Mouse (Mus musculus) midbrain, embryonic 14.5 days (tissue): Measurements from ENCODE around the gene Cebpg. TPM values are rescaled to one million over a fixed set of nuclear protein-coding genes. Genes with fewer than 3 reads are reported as not detected.

ENCODE experiments used
- ATAC-seq: fragments of 200-750 bp; cut with Nextera tagmentation; 2 replicates; pipeline ENCODE4 v1.8.0; 2017; ENCODE audit warnings: moderate number of reproducible peaks, moderate library complexity; ENCODE audit not compliant: low FRiP score, low TSS enrichment
- DNase-seq: peaks from one replicate; pipeline ENCODE4 v3.0.0-alpha.2; 2015
- H3K27ac ChIP-seq: fragments of 300-500 bp; sonication (generic); replicated peaks from 2 replicates; pipeline ENCODE4 v1.5.1; 2014; ENCODE audit warnings: mild to moderate bottlenecking, low read depth, low read length, moderate library complexity
- H3K27me3 ChIP-seq: fragments of 300-500 bp; sonication (generic); 2 replicates; pipeline ENCODE4 v1.6.1; 2014; ENCODE audit warnings: low read length, control low read depth, mixed read lengths; ENCODE audit not compliant: control insufficient read depth, insufficient read depth
- H3K36me3 ChIP-seq: fragments of 300-500 bp; sonication (generic); 2 replicates; pipeline ENCODE4 v1.6.1; 2014; ENCODE audit warnings: low read length, control low read depth; ENCODE audit not compliant: control insufficient read depth, insufficient read depth
- H3K4me1 ChIP-seq: fragments of 300-500 bp; sonication (generic); 2 replicates; pipeline ENCODE4 v1.6.1; 2014; ENCODE audit warnings: mild to moderate bottlenecking, antibody characterized with exemption, low read length, control low read depth; ENCODE audit not compliant: control insufficient read depth, insufficient read depth
- H3K4me2 ChIP-seq: fragments of 300-500 bp; sonication (generic); 2 replicates; pipeline ENCODE4 v1.6.1; 2014; ENCODE audit warnings: mild to moderate bottlenecking, low read length, moderate library complexity
- H3K4me3 ChIP-seq: fragments of 300-500 bp; sonication (generic); replicated peaks from 2 replicates; pipeline ENCODE4 v1.5.1; 2014; ENCODE audit warnings: low read depth, low read length
- H3K9ac ChIP-seq: fragments of 300-500 bp; sonication (generic); replicated peaks from 2 replicates; pipeline ENCODE4 v1.6.1; 2014; ENCODE audit warnings: mild to moderate bottlenecking, low read length, moderate library complexity
- H3K9me3 ChIP-seq: fragments of 300-500 bp; sonication (generic); 2 replicates; pipeline ENCODE4 v1.6.1; 2016; ENCODE audit warnings: low read length, control low read depth, mixed read lengths; ENCODE audit not compliant: control insufficient read depth
- WGBS: fragments of 180-500 bp; shearing (Covaris S2); extraction: QIAGEN DNeasy Blood & Tissue Kit; methylation state at CpG from one replicate; pipeline ENCODE4 v1.1.7; 2014; 5-methylcytosine and 5-hydroxymethylcytosine counted together
- polyA plus RNA-seq: library from polyadenylated mRNA; unstranded; fragments of >200 nt; fragmentation: Nextera tagmentation; extraction: Ambion mirVana; gene quantifications from 2 replicates; pipeline ENCODE4 v1.2.1, GENCODE M21; 2014

Gene Cebpg
- polyA plus RNA-seq, 1 experiment from 2014 or later = 32.0 TPM

DNA sequence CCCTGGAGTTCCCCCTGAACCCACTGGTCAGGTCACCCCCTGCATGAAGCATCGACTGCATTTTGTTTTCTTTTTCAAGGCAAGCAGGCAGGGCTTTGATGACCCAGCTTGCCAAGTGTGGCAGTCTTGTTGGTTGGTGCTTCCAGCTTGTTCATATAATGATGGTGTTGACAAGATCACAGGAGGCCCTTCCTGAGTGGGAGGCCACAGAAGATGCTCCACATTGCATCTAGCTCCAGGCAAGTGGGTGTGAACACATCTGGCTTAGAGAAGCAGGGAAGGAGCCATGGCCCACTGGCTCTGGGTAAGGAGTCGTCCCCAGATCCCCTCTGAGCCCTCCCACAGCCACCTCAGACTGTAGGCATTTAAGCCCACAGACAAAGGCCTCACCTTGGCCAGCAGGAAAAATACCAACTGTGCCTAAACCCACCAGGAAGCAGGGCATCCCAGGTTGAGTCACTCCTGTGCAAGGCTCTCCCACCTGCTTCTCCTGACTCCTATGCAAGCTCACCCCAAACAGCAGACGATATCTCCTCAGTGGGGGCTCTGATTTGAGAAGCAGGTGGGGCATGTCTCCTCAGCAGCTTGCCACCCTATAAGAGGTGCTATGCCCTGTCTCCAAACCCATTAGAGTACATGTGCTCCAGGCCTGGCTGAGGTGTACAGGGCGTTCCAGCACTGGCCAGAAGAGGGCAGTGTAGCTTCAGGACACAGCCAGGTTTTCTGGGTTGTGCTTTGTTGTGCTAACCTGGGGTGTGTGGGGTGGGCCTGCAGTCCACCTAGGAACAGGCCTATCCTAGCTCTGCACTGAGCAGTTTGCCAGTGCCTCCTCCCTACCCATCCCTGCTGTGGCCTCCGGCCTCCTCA is 30.7 kb downstream of the Cebpg start:
- Histone ChIP-seq H3K27me3 (no peaks in the 10 kb centered on the region), H3K36me3 (no peaks in the 10 kb centered on the region), H3K4me2 (no peak overlapping the region), H3K4me1 (no peaks in the 10 kb centered on the region), H3K9me3 (no peaks in the 10 kb centered on the region), H3K4me3 (no peak overlapping the region), H3K9ac (no peak overlapping the region), H3K27ac (no peak overlapping the region)
- DNase-seq (peak; percentile 84), ATAC-seq (peak; percentile 68)
- WGBS = 44% methylated on average over 5 of the region's 5 CpGs

DNA sequence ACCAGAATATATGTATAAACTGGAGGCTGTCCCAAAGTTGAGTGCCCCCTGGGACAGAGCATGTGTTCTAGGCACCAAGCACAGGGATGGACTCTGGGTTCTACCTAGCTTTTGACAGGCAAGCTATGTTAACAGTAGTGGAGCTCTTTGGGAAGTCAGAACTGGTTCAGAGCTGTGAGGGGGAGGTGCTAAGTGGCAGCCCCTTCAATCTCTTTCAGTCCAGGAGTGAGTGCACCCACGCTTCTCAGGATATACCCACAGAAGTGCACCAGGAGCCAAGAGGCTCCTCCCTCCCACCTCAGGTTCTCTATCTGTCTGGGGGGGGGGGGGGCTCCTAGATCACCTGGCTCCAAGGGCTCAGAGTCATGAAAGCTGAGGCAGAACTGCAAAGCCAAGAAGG is 31.9 kb downstream of the Cebpg start:
- Histone ChIP-seq H3K27me3 (no peaks in the 10 kb centered on the region), H3K4me2 (no peak overlapping the region), H3K9ac (no peak overlapping the region), H3K27ac (no peak overlapping the region), H3K4me3 (no peak overlapping the region), H3K9me3 (no peaks in the 10 kb centered on the region), H3K4me1 (no peaks in the 10 kb centered on the region), H3K36me3 (no peaks in the 10 kb centered on the region)
- WGBS = 47% methylated on average over 1 of the region's 1 CpGs
- no peak for ATAC-seq
- DNase-seq = no peak

GRCm38 (mm10) chr7:35023251-35023650 is 33.1 kb downstream of the Cebpg start:
- Histone ChIP-seq H3K4me3 (no peak overlapping the region), H3K9me3 (no peaks in the 10 kb centered on the region), H3K4me1 (no peaks in the 10 kb centered on the region), H3K4me2 (no peak overlapping the region), H3K9ac (no peak overlapping the region), H3K27ac (no peak overlapping the region), H3K36me3 (no peaks in the 10 kb centered on the region), H3K27me3 (no peaks in the 10 kb centered on the region)
- WGBS = 77% methylated on average over 4 of the region's 4 CpGs
- ATAC-seq (peak; percentile 3; the same call in 1 of the 2 replicates), DNase-seq (no peak)

- H3K4me1 ChIP-seq = no peaks in the 10 kb centered on the region
- WGBS = 87% methylated on average over 10 of the region's 10 CpGs
- H3K9ac ChIP-seq = no peak overlapping the region
- DNase-seq (no peak), ATAC-seq (no peak)
- no peaks in the 10 kb centered on the region for H3K36me3 ChIP-seq
- H3K4me2 ChIP-seq = no peak overlapping the region
- no peak overlapping the region for H3K4me3 ChIP-seq
- H3K27ac ChIP-seq = no peak overlapping the region
- no peaks in the 10 kb centered on the region for H3K27me3 ChIP-seq
- no peaks in the 10 kb centered on the region for H3K9me3 ChIP-seq
Observed at GRCm38 (mm10) chr7:35021365-35021764, 35.0 kb downstream of the Cebpg start.

DNA sequence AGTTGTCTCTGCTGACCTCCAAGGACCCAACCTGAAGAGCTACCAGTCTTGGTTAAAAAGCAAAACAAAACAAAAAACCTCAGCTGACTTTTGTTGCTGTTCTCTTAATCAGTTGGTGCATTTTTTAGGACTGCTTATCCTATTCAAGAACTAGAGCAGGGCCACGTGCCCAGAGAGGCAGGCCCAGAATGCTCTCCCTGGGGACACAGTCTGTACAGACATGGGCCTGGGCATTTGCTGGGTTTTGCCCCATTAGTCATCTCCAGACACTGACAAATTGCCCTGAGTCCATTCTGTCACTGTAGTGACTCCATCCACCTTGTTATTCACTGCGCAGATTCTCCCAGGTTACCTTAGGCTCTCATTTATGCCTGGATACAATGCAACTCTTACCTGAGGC is 41.1 kb downstream of the Cebpg start:
- whole genome bisulfite sequencing = 74% methylated on average over 2 of the region's 2 CpGs
- no peak for ATAC-seq
- Histone ChIP-seq H3K9ac (no peak overlapping the region; the same call in 1 of the 2 replicates), H3K27me3 (no peaks in the 10 kb centered on the region), H3K4me2 (no peak overlapping the region), H3K4me1 (peaks cover 7% of the 10 kb centered on the region; the same call in 1 of the 2 replicates), H3K36me3 (no peaks in the 10 kb centered on the region), H3K4me3 (no peak overlapping the region), H3K27ac (no peak overlapping the region), H3K9me3 (no peaks in the 10 kb centered on the region)
- DNase-seq = no peak

DNA sequence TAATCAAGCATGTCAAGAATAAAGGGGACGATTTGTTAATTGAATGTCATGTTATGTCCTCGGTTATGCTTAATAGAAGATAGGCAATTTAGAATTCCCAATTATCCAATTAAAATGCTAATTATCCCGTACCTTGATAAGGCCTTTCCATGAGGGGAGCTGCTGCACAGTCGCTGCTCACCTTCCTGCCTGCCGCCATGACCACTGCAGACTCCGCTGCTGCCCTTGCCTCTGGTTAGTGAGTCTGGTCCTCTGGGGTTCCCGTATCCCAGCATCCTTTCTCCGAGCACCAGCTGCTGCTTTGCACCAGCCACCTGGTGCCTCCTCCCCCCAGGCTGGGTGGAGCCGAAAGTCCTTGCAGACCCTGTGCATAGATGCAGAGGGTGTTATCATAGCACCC is 43.1 kb downstream of the Cebpg start:
- no peaks in the 10 kb centered on the region for H3K27me3 ChIP-seq
- H3K9me3 ChIP-seq = no peaks in the 10 kb centered on the region
- 0 out of 2 replicates have a peak overlapping the region, but pooled peaks have one; percentile 37 for H3K27ac ChIP-seq
- peaks cover 7% of the 10 kb centered on the region; the same call in 1 of the 2 replicates for H3K4me1 ChIP-seq
- H3K4me3 ChIP-seq = no peak overlapping the region
- ATAC-seq (peak; percentile 50; the same call in 1 of the 2 replicates), DNase-seq (peak; percentile 51)
- H3K9ac ChIP-seq = no peak overlapping the region
- H3K36me3 ChIP-seq = no peaks in the 10 kb centered on the region
- H3K4me2 ChIP-seq = no peak overlapping the region
- 38% methylated on average over 9 of the region's 9 CpGs for WGBS

DNA sequence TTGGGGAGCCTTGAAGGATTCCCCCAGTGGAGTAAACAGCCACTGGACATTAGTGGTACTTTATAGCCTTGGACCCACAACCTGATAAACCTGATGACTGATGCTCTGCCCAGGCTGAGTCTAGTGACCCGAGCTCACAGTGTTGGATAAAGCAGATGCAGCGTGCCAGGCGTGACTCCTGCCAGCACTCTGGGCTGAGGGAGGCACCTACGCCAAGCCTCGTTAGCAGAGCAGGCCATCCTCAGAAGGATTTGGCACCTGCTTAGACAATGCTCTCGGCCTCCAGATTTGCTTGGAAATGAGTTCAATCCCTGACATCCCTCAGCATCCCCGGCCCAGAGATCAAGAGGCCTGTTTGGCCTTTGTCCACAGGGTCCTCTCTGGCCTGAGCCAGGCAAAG is 49.7 kb downstream of the Cebpg start:
- 82% methylated on average over 7 of the region's 7 CpGs for WGBS
- Histone ChIP-seq H3K4me1 (0 out of 2 replicates have a peak, but pooled peaks cover 3% of the 10 kb centered on the region), H3K4me2 (no peak overlapping the region), H3K4me3 (no peak overlapping the region), H3K9ac (no peak overlapping the region), H3K27me3 (no peaks in the 10 kb centered on the region), H3K27ac (no peak overlapping the region), H3K9me3 (no peaks in the 10 kb centered on the region), H3K36me3 (no peaks in the 10 kb centered on the region)
- ATAC-seq (no peak), DNase-seq (no peak)

GRCm38 (mm10) chr7:35003171-35003737 is 53.1 kb downstream of the Cebpg start:
- Histone ChIP-seq H3K36me3 (no peaks in the 10 kb centered on the region), H3K9me3 (no peaks in the 10 kb centered on the region), H3K4me2 (no peak overlapping the region), H3K4me3 (no peak overlapping the region), H3K27me3 (no peaks in the 10 kb centered on the region), H3K27ac (no peak overlapping the region), H3K9ac (no peak overlapping the region), H3K4me1 (0 out of 2 replicates have a peak, but pooled peaks cover 3% of the 10 kb centered on the region)
- no peak for ATAC-seq
- 56% methylated on average over 7 of the region's 7 CpGs for WGBS
- DNase-seq = no peak
